Mouse (Mus musculus) CH12.LX (cell line): ENCODE results near the gene Neurl1b. TPM values are rescaled to one million over a fixed set of nuclear protein-coding genes. Genes with fewer than 3 reads are reported as not detected.

Source experiments
- DNase-seq: peaks from one replicate; pipeline ENCODE4 v3.0.0-alpha.2; 2013; ENCODE audit errors: extremely low read depth
- H3K27ac ChIP-seq: 2 replicates; pipeline ENCODE4 v1.5.1; 2012; ENCODE audit warnings: low read depth, mild to moderate bottlenecking, control low read depth, moderate library complexity; ENCODE audit not compliant: insufficient read depth
- H3K27me3 ChIP-seq: replicated peaks from 2 replicates; pipeline ENCODE3; 2012; ENCODE audit warnings: inconsistent platforms
- H3K36me3 ChIP-seq, 2 experiments: replicated peaks in 1 of 2; 2 replicates each; pipeline versions ENCODE3 to v1.6.1; 2012; ENCODE audit warnings: inconsistent platforms in 1 of 2, low read length in 1 of 2, mild to moderate bottlenecking in 1 of 2, mixed read lengths in 1 of 2, moderate library complexity in 1 of 2; ENCODE audit not compliant: control insufficient read depth in 1 of 2, insufficient read depth in 1 of 2
- H3K4me1 ChIP-seq, 2 experiments: 2 replicates each; pipeline ENCODE4 v1.6.1; 2012; ENCODE audit warnings: inconsistent platforms in 1 of 2, moderate library complexity in 1 of 2; ENCODE audit not compliant: insufficient read depth in 2 of 2, control insufficient read depth in 1 of 2
- H3K4me2 ChIP-seq: 2 replicates; pipeline ENCODE4 v1.6.1; 2012; ENCODE audit warnings: low read depth, mild to moderate bottlenecking, control low read depth; ENCODE audit not compliant: poor library complexity, insufficient read depth, severe bottlenecking
- H3K4me3 ChIP-seq, 3 experiments: fragments of 150-350 bp in 1 of 3; sonication (generic) in 1 of 3; replicated peaks in 1 of 3; 2 replicates each; pipeline versions ENCODE3 to v1.5.1; 2011 to 2012; ENCODE audit warnings: low read depth in 2 of 3, low read length in 2 of 3, mild to moderate bottlenecking in 2 of 3, moderate library complexity in 2 of 3, control low read depth in 1 of 3, improper control_type of control experiment in 1 of 3, inconsistent platforms in 1 of 3, mixed read lengths in 1 of 3; ENCODE audit not compliant: poor library complexity in 1 of 3
- H3K79me2 ChIP-seq: replicated peaks from 2 replicates; pipeline ENCODE4 v1.6.1; 2012; ENCODE audit warnings: mild to moderate bottlenecking, moderate library complexity; ENCODE audit not compliant: control insufficient read depth, poor library complexity, insufficient read depth, severe bottlenecking; ENCODE audit errors: extremely low read depth
- H3K9ac ChIP-seq: 2 replicates; pipeline ENCODE4 v1.6.1; 2012; ENCODE audit warnings: low read depth, mild to moderate bottlenecking, control low read depth, moderate library complexity; ENCODE audit not compliant: insufficient read depth
- H3K9me3 ChIP-seq: replicated peaks from 2 replicates; pipeline ENCODE3; 2012; ENCODE audit warnings: low read length, inconsistent platforms, mixed read lengths
- BHLHE40 ChIP-seq: IDR thresholded peaks from 2 replicates; pipeline ENCODE4 v1.6.1; 2011; ENCODE audit warnings: mild to moderate bottlenecking, low read depth, low read length, improper control_type of control experiment
- CHD1 ChIP-seq: IDR thresholded peaks from 2 replicates; pipeline ENCODE4 v1.6.1; 2012; ENCODE audit warnings: low read depth, low read length, improper control_type of control experiment, inconsistent platforms
- E2F4 ChIP-seq: IDR thresholded peaks from 2 replicates; pipeline ENCODE4 v1.6.1; 2011; ENCODE audit warnings: low read depth, low read length, improper control_type of control experiment; ENCODE audit not compliant: insufficient replicate concordance
- EP300 ChIP-seq: IDR thresholded peaks from 2 replicates; pipeline ENCODE4 v1.6.1; 2011; ENCODE audit warnings: low read length, improper control_type of control experiment
- GABPA ChIP-seq: IDR thresholded peaks from 2 replicates; pipeline ENCODE4 v1.6.1; 2012; ENCODE audit warnings: low read depth, low read length, improper control_type of control experiment, inconsistent platforms; ENCODE audit not compliant: insufficient replicate concordance
- IRF4 ChIP-seq: IDR thresholded peaks from 2 replicates; pipeline ENCODE4 v1.6.1; 2014; ENCODE audit warnings: low read depth, mild to moderate bottlenecking, inconsistent platforms, low read length, improper control_type of control experiment
- JUND ChIP-seq: conservative IDR thresholded peaks from 2 replicates; pipeline ENCODE4 v1.6.1; 2011; ENCODE audit warnings: low read depth, low read length, improper control_type of control experiment
- KAT2A ChIP-seq: IDR thresholded peaks from 2 replicates; pipeline ENCODE4 v1.6.1; 2012; ENCODE audit warnings: low read length, improper control_type of control experiment, inconsistent platforms; ENCODE audit not compliant: insufficient replicate concordance
- MAFK ChIP-seq: IDR thresholded peaks from 2 replicates; pipeline ENCODE4 v1.6.1; 2011; ENCODE audit warnings: low read length, improper control_type of control experiment; ENCODE audit not compliant: insufficient replicate concordance
- MAX ChIP-seq: IDR thresholded peaks from 2 replicates; pipeline ENCODE4 v1.6.1; 2011; ENCODE audit warnings: low read length, improper control_type of control experiment
- MEF2A ChIP-seq: IDR thresholded peaks from 2 replicates; pipeline ENCODE4 v1.6.1; 2014; ENCODE audit warnings: low read depth, mild to moderate bottlenecking, inconsistent platforms, low read length, improper control_type of control experiment, borderline replicate concordance
- MXI1 ChIP-seq: IDR thresholded peaks from 2 replicates; pipeline ENCODE4 v1.6.1; 2011; ENCODE audit warnings: mild to moderate bottlenecking, low read depth, low read length, improper control_type of control experiment
- POLR2A ChIP-seq: IDR thresholded peaks from 2 replicates; pipeline ENCODE4 v1.6.1; 2011; ENCODE audit warnings: low read depth, mild to moderate bottlenecking, improper control_type of control experiment, low read length
- SIN3A ChIP-seq: IDR thresholded peaks from 2 replicates; pipeline ENCODE4 v1.6.1; 2012; ENCODE audit warnings: low read length, improper control_type of control experiment, inconsistent platforms
- UBTF ChIP-seq: IDR thresholded peaks from 2 replicates; pipeline ENCODE4 v1.6.1; 2012; ENCODE audit warnings: low read depth, mild to moderate bottlenecking, inconsistent platforms, low read length, improper control_type of control experiment, moderate library complexity
- ZC3H11A ChIP-seq: IDR thresholded peaks from 2 replicates; pipeline ENCODE4 v1.6.1; 2012; ENCODE audit warnings: low read depth, mild to moderate bottlenecking, inconsistent platforms, low read length, improper control_type of control experiment
- ZKSCAN1 ChIP-seq: IDR thresholded peaks from 2 replicates; pipeline ENCODE4 v1.6.1; 2012; ENCODE audit warnings: low read depth, inconsistent platforms, low read length, improper control_type of control experiment, borderline replicate concordance
- ZMIZ1 ChIP-seq: IDR thresholded peaks from 2 replicates; pipeline ENCODE4 v1.6.1; 2012; ENCODE audit warnings: low read depth, mild to moderate bottlenecking, inconsistent platforms, low read length, improper control_type of control experiment
- dilution Hi-C: fragments of 300-500 bp; cut with MboI; formaldehyde crosslinking; loops from 2 replicates; pipeline ENCODE4 v1.14.3; 2020; ENCODE audit warnings: low sequenced_read_pairs; ENCODE audit not compliant: extremely low pct_unique_long_range_greater_than_20kb, extremely low pct_ligation_motif_present
- in situ Hi-C: fragments of 300-500 bp; cut with MboI; formaldehyde crosslinking; loops from 3 replicates; pipeline ENCODE4 v1.14.3; 2019; ENCODE audit warnings: low sequenced_read_pairs, low pct_ligation_motif_present, low pct_unique_long_range_greater_than_20kb, mixed read lengths
- polyA plus RNA-seq: library from polyadenylated mRNA; unstranded; fragments of >175 nt; gene quantifications from 2 replicates; pipeline ENCODE4 v1.2.1, GENCODE M21; 2012; ENCODE audit warnings: low read depth; ENCODE audit not compliant: insufficient read length
- total RNA-seq, 2 experiments: library from RNA; depleted of rRNA; stranded (reverse); fragments of 300-350 nt in 1 of 2; fragments of >200 nt in 1 of 2; gene quantifications; 2 replicates each; pipeline ENCODE4 v1.2.3; 2012 to 2014

The Neurl1b gene
- total and polyA plus RNA-seq, 3 experiments = 0.25 TPM; not detected in 2

- Histone ChIP-seq H3K4me1 (0 out of 4 replicates have a peak, but pooled peaks cover 0 to 2% of the 10 kb centered on the region in 2 experiments), H3K4me3 (no peak overlapping the region), H3K27ac (no peak overlapping the region), H3K9ac (no peak overlapping the region), H3K9me3 (no peaks in the 10 kb centered on the region), H3K36me3 (no peaks in the 10 kb centered on the region), H3K79me2 (no peaks in the 10 kb centered on the region), H3K27me3 (peaks cover 99% of the 10 kb centered on the region)
- DNase-seq = no peak
- dilution Hi-C loops = no loop called here
- no peak for TF ChIP-seq IRF4
- no peak for TF ChIP-seq POLR2A
- TF ChIP-seq MXI1 = no peak
- no peak for TF ChIP-seq ZC3H11A
- TF ChIP-seq MAFK = no peak
- TF ChIP-seq ZMIZ1 = no peak
- no peak for TF ChIP-seq CHD1
- no peak for TF ChIP-seq E2F4
- no peak for TF ChIP-seq ZKSCAN1
- TF ChIP-seq KAT2A = no peak
- no peak for TF ChIP-seq EP300
- TF ChIP-seq JUND = no peak
- no peak for TF ChIP-seq GABPA
- TF ChIP-seq SIN3A = no peak
- TF ChIP-seq, all 38 proteins: peak for 0
- H3K4me2 ChIP-seq = no peak overlapping the region
- in situ Hi-C loops = no loop called here
These were observed 41.4 kb upstream of the Neurl1b start for GRCm38 (mm10) chr17:26373211-26373610.

- H3K36me3 ChIP-seq = no peaks in the 10 kb centered on the region
- peaks cover 97% of the 10 kb centered on the region for H3K27me3 ChIP-seq
- H3K4me3 ChIP-seq = no peak overlapping the region
- no peak overlapping the region for H3K4me2 ChIP-seq
- H3K9ac ChIP-seq = no peak overlapping the region
- no peaks in the 10 kb centered on the region for H3K9me3 ChIP-seq
- in situ Hi-C loops (loop anchor here (5.0 kb wide), 1 partner anchor 64 kb away; no protein-coding TSS in a partner anchor), dilution Hi-C loops (no loop called here)
- DNase-seq = no peak
- no peaks in the 10 kb centered on the region for H3K79me2 ChIP-seq
- peaks cover under 1 to 9% of the 10 kb centered on the region in 2 experiments; a peak in 3 of 4 replicates for H3K4me1 ChIP-seq
- H3K27ac ChIP-seq = no peak overlapping the region
- TF ChIP-seq KAT2A (no peak), BHLHE40 (no peak), MXI1 (no peak), IRF4 (no peak), JUND (no peak), MEF2A (no peak), MAX (no peak), MAFK (no peak), UBTF (no peak), SIN3A (no peak)
- TF ChIP-seq, all 38 proteins: peak for 0
These were observed 38.2 kb upstream of the Neurl1b start for GRCm38 (mm10) chr17:26376416-26376815.
